Mouse (Mus musculus) forebrain, embryonic 14.5 days (tissue): ENCODE measurements around the gene Serf2. TPM values are rescaled to one million over a fixed set of nuclear protein-coding genes. Genes with fewer than 3 reads are reported as not detected.

ENCODE experiments used
- ATAC-seq: fragments of 200-750 bp; cut with Nextera tagmentation; 2 replicates; pipeline ENCODE4 v1.8.0; 2017; ENCODE audit warnings: mild to moderate bottlenecking, moderate library complexity
- DNase-seq: peaks from one replicate; pipeline ENCODE4 v3.0.0-alpha.2; 2015; ENCODE audit warnings: low spot score
- H3K27ac ChIP-seq: fragments of 300-500 bp; sonication (generic); 2 replicates; pipeline ENCODE4 v1.5.1; 2014; ENCODE audit warnings: low read depth, mild to moderate bottlenecking, control low read depth, low read length, moderate library complexity
- H3K27me3 ChIP-seq: fragments of 300-500 bp; sonication (generic); replicated peaks from 2 replicates; pipeline ENCODE4 v1.6.1; 2014; ENCODE audit warnings: low read length, control low read depth, mixed read lengths; ENCODE audit not compliant: control insufficient read depth, insufficient read depth
- H3K36me3 ChIP-seq: fragments of 300-500 bp; sonication (generic); 2 replicates; pipeline ENCODE4 v1.6.1; 2014; ENCODE audit warnings: low read length, control low read depth; ENCODE audit not compliant: control insufficient read depth, insufficient read depth
- H3K4me1 ChIP-seq: fragments of 300-500 bp; sonication (generic); 2 replicates; pipeline ENCODE4 v1.6.1; 2014; ENCODE audit warnings: antibody characterized with exemption, low read length, control low read depth; ENCODE audit not compliant: control insufficient read depth, insufficient read depth
- H3K4me2 ChIP-seq: fragments of 300-500 bp; sonication (generic); 2 replicates; pipeline ENCODE4 v1.6.1; 2014; ENCODE audit warnings: mild to moderate bottlenecking, control low read depth, low read length
- H3K4me3 ChIP-seq: fragments of 300-500 bp; sonication (generic); 2 replicates; pipeline ENCODE4 v1.5.1; 2014; ENCODE audit warnings: low read depth, low read length, control low read depth
- H3K9ac ChIP-seq: fragments of 300-500 bp; sonication (generic); 2 replicates; pipeline ENCODE4 v1.6.1; 2014; ENCODE audit warnings: mild to moderate bottlenecking, low read length, control low read depth, moderate library complexity
- H3K9me3 ChIP-seq: fragments of 300-500 bp; sonication (generic); replicated peaks from 2 replicates; pipeline ENCODE4 v1.6.1; 2016; ENCODE audit warnings: low read length, control low read depth, mixed read lengths; ENCODE audit not compliant: control insufficient read depth
- WGBS: fragments of 180-500 bp; shearing (Covaris S2); extraction: QIAGEN DNeasy Blood & Tissue Kit; methylation state at CpG from one replicate; pipeline ENCODE4 v1.1.7; 2014; 5-methylcytosine and 5-hydroxymethylcytosine counted together
- polyA plus RNA-seq: library from polyadenylated mRNA; unstranded; fragments of >200 nt; fragmentation: Nextera tagmentation; extraction: Ambion mirVana; gene quantifications from 2 replicates; pipeline ENCODE4 v1.2.1, GENCODE M21; 2014

Gene Serf2
- 388 and 442 TPM in 2 replicates for polyA plus RNA-seq

GRCm38 (mm10) chr2:121448739-121449535 lies at the start of gene Serf2:
Gene Serf2, plus strand, starts transcription at chr2:121449195.
- Histone ChIP-seq H3K4me3 (peak within 1 kb of the TSS; percentile 96), H3K9me3 (no peaks in the 10 kb centered on the region), H3K4me2 (peak within 1 kb of the TSS; percentile 94), H3K27ac (peak within 1 kb of the TSS; percentile 94), H3K36me3 (peaks cover 24% of the 10 kb centered on the region), H3K27me3 (no peaks in the 10 kb centered on the region), H3K4me1 (peaks cover 7% of the 10 kb centered on the region), H3K9ac (peak within 1 kb of the TSS; percentile 91)
- ATAC-seq (peak; percentile 99), DNase-seq (peak; percentile 99)
- under 1% methylated on average over 71 of the region's 74 CpGs for whole genome bisulfite sequencing

DNA sequence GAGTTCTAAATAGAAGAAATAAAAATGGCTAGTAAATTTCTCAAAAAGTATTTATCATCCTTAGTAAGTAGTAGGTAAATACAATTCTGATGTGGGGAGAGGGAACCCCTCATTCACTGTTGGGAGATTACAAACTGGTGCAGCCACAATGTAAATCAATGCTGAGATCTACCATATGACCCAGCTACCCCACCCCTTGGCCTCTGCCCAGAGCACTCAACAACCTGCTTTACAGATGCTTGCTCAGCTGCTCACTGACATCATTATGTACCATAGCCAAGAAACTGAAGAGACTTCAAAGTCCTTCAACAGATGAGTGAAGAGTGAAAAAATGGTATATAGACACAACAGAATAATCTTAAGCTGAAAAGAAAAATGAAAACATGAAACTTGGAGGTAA lies 45.7 kb upstream of the Serf2 start:
- H3K4me2 ChIP-seq, result no peak overlapping the region
- no peak overlapping the region for H3K9ac ChIP-seq
- DNase-seq, result no peak
- no peaks in the 10 kb centered on the region for H3K27me3 ChIP-seq
- ATAC-seq, result no peak
- H3K4me3 ChIP-seq, result no peak overlapping the region
- no peaks in the 10 kb centered on the region for H3K4me1 ChIP-seq
- H3K27ac ChIP-seq, result no peak overlapping the region
- H3K36me3 ChIP-seq, result no peaks in the 10 kb centered on the region
- H3K9me3 ChIP-seq, result no peaks in the 10 kb centered on the region

DNA sequence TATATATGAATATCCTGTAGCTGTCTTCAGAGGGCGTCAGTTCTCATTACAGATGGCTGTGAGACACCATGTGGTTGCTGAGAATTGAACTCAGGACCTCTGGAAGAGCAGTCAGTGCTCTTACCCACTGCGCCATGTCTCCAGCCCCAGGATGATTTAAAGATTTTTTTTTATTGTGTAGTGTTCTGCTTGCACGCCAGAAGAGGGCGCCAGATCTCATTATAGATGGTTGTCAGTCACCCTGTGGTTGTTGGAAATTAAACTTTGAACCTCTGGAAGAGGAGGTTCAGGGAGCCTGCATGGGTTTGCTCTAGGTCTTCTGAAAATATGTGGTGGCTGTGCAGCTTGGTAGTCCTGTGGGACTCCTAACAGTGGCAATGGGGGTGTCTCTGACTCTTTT lies 40.8 kb upstream of the Serf2 start:
- Histone ChIP-seq H3K4me3 (no peak overlapping the region), H3K4me2 (no peak overlapping the region), H3K27ac (no peak overlapping the region), H3K36me3 (no peaks in the 10 kb centered on the region), H3K9me3 (no peaks in the 10 kb centered on the region), H3K4me1 (peaks cover 2% of the 10 kb centered on the region; the same call in 1 of the 2 replicates), H3K9ac (no peak overlapping the region), H3K27me3 (no peaks in the 10 kb centered on the region)
- ATAC-seq (no peak), DNase-seq (no peak)
- 30% methylated on average over 4 of the region's 4 CpGs for WGBS

GRCm38 (mm10) chr2:121412843-121413386 lies 36.1 kb upstream of the Serf2 start:
- Histone ChIP-seq H3K4me1 (peaks cover 14% of the 10 kb centered on the region), H3K27ac (peak overlapping the region; percentile 97), H3K4me2 (peak overlapping the region; percentile 81), H3K9me3 (no peaks in the 10 kb centered on the region), H3K36me3 (peaks cover 10% of the 10 kb centered on the region; the same call in 1 of the 2 replicates), H3K27me3 (no peaks in the 10 kb centered on the region), H3K4me3 (peak overlapping the region; percentile 97), H3K9ac (peak overlapping the region; percentile 98)
- DNase-seq (no peak), ATAC-seq (0 out of 2 replicates have a peak, but pooled peaks have one; percentile 1)
- 12% methylated on average over 4 of the region's 4 CpGs for WGBS

GRCm38 (mm10) chr2:121413387-121414042 lies 35.5 kb upstream of the Serf2 start, which contains the start of the genes Pdia3 and Catsper2:
Gene Pdia3, plus strand, starts transcription at chr2:121413775.
Gene Catsper2, minus strand, starts transcription at chr2:121413792.
- H3K4me1 ChIP-seq, result peaks cover 14% of the 10 kb centered on the region
- ATAC-seq (peak; percentile 99), DNase-seq (peak; percentile 98)
- WGBS, result under 1% methylated on average over 55 of the region's 68 CpGs
- H3K9ac ChIP-seq, result peak within 1 kb of the TSS; percentile 98
- peaks cover 16% of the 10 kb centered on the region for H3K36me3 ChIP-seq
- H3K27me3 ChIP-seq, result no peaks in the 10 kb centered on the region
- no peaks in the 10 kb centered on the region for H3K9me3 ChIP-seq
- peak within 1 kb of the TSS; percentile 81 for H3K4me2 ChIP-seq
- H3K4me3 ChIP-seq, result peak within 1 kb of the TSS; percentile 97
- H3K27ac ChIP-seq, result peak within 1 kb of the TSS; percentile 97

DNA sequence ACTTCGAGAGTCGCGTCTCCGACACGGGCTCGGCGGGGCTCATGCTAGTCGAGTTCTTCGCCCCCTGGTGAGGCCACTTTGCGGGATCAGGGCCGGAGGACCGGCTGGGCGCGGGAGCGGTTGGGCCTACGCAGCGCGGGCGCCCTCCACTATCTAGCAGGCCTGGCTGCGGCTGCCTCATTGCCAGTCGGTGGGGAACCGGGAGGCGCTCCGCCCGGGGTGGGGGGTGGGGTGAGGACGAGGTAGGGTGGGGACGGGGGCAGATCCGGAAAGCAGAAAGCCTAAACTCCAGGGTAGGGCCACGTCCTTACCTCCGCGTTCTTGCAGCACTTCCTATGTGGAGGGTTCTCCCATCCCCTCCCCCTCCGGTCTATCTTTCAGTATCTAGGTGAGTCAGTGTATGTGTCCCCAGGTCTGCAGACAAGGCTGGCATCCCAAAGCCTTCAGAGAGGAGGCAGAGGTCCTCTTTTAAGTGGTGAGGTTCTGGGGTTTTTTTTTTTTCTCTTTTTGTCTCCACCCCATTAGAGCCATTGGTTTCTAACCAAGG lies 34.8 kb upstream of the Serf2 start:
- peak; percentile 41 for DNase-seq
- peaks cover 14% of the 10 kb centered on the region for H3K4me1 ChIP-seq
- WGBS, result under 1% methylated on average over 32 of the region's 32 CpGs

DNA sequence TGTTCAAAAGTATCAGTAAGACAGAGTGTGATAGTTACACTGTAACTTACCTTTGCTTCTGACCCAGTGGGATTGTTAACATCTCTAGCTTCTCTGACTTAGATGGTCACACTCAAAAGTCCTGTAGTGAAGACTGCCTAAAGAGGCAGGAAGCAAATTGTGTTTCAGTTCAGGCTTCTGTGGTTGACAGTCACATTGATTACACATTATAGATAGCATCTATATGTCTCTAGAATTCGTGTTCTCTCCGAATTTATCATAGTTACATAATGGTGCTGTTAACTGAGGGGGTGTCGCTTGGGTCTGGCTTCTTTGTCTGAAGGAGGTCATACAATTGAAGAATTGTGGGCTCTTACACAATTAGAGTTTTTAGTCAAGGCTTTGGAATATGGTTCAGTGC lies 33.9 kb upstream of the Serf2 start:
- WGBS, result 64% methylated on average over 3 of the region's 3 CpGs
- Histone ChIP-seq H3K27me3 (no peaks in the 10 kb centered on the region), H3K36me3 (peaks cover 23% of the 10 kb centered on the region), H3K4me1 (peaks cover 14% of the 10 kb centered on the region), H3K4me2 (peak overlapping the region; percentile 81), H3K27ac (no peak overlapping the region), H3K4me3 (peak overlapping the region; percentile 97), H3K9ac (peak overlapping the region; percentile 98), H3K9me3 (no peaks in the 10 kb centered on the region)
- DNase-seq, result no peak
- ATAC-seq, result no peak

More for the DNA sequence above, 34.8 kb upstream of the Serf2 start:
- H3K4me2 ChIP-seq, result peak overlapping the region; percentile 81
- H3K27me3 ChIP-seq, result no peaks in the 10 kb centered on the region
- no peaks in the 10 kb centered on the region for H3K9me3 ChIP-seq
- peak overlapping the region; percentile 98 for H3K9ac ChIP-seq
- ATAC-seq, result peak; percentile 54
- peak overlapping the region; percentile 97 for H3K4me3 ChIP-seq
- peaks cover 23% of the 10 kb centered on the region for H3K36me3 ChIP-seq
- H3K27ac ChIP-seq, result peak overlapping the region; percentile 97

DNA sequence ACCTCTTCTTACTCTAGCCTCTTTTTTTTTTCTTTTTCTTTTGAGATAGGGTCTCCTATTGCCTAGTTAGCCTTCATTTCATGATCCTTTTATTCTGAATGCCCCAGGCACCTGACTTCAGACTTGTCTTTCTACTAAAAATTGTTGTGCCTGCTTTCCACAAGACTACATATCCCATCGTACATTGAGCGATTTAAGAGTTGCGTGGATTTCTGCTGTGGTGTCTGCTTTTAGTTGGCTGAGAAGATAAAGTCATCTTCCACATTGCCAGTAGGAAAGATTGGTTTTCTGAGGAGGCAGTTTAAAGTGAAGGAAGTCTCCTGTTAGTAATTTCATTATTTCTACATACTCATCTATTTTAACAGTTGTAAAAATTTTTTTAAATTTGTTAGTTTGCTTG lies 33.4 kb upstream of the Serf2 start:
- Histone ChIP-seq H3K4me3 (peak overlapping the region; percentile 97), H3K9me3 (no peaks in the 10 kb centered on the region), H3K4me1 (peaks cover 14% of the 10 kb centered on the region), H3K27me3 (no peaks in the 10 kb centered on the region), H3K36me3 (peaks cover 23% of the 10 kb centered on the region), H3K4me2 (peak overlapping the region; percentile 81), H3K9ac (no peak overlapping the region; the same call in 1 of the 2 replicates), H3K27ac (no peak overlapping the region)
- no peak for DNase-seq
- 89% methylated on average over 3 of the region's 3 CpGs for WGBS
- no peak for ATAC-seq
